Mouse (Mus musculus) heart, postnatal 10 days (tissue): ENCODE results near the gene Phf7. TPM values are rescaled to one million over a fixed set of nuclear protein-coding genes. Genes with fewer than 3 reads are reported as not detected.

ENCODE experiments used
- DNase-seq, 2 experiments: peaks; one replicate each; pipeline ENCODE4 v3.0.0; 2021
- intact Hi-C: fragments of 180-260 bp; cut with DNase I; formaldehyde crosslinking; loops from one replicate; pipeline ENCODE4 v1.15.1; 2025
- total RNA-seq, 2 experiments: library from RNA; stranded (reverse); gene quantifications; 2 replicates each; pipeline ENCODE4 v1.2.3; 2021

Gene Phf7
- total RNA-seq = 1 to 10 TPM; 5.2 to 6.0 TPM

- DNase-seq = peak; percentile 96 to 98
- intact Hi-C loops = loop anchor here (5.0 kb wide), 2 partner anchors 86 to 124 kb away; partner anchors contain the start of genes Capn7 and Smim4
These were observed at the start of gene Phf7, which contains the start of gene Bap1 for GRCm38 (mm10) chr14:31251084-31251604. Phf7 (minus strand) TSS chr14:31251317. Bap1 (plus strand) TSS chr14:31251450.

GRCm38 (mm10) chr14:31285728-31286127 is 34.6 kb upstream of the Phf7 start:
- DNase-seq = no peak
- intact Hi-C loops = no loop called here

- DNase-seq = peak; percentile 77 to 91
- intact Hi-C loops = loop anchor here (2.0 kb wide), 2 partner anchors 53 to 201 kb away; no protein-coding TSS in a partner anchor
These were observed 21.0 kb upstream of the Phf7 start for GRCm38 (mm10) chr14:31272164-31272563.

- intact Hi-C loops = no loop called here
- no peak for DNase-seq
These were observed 20.0 kb upstream of the Phf7 start for GRCm38 (mm10) chr14:31271121-31271520.

GRCm38 (mm10) chr14:31269456-31270100 is 18.5 kb upstream of the Phf7 start:
- intact Hi-C loops = no loop called here
- peak; percentile 14 to 38 for DNase-seq

GRCm38 (mm10) chr14:31268301-31269001 is 17.3 kb upstream of the Phf7 start:
- intact Hi-C loops = no loop called here
- no peak for DNase-seq

GRCm38 (mm10) chr14:31267649-31268048 is 16.5 kb upstream of the Phf7 start:
- intact Hi-C loops = no loop called here

GRCm38 (mm10) chr14:31260932-31261331 is 9.8 kb upstream of the Phf7 start:
- intact Hi-C loops = no loop called here
- no peak for DNase-seq

More at GRCm38 (mm10) chr14:31267649-31268048, 16.5 kb upstream of the Phf7 start:
- no peak for DNase-seq

- intact Hi-C loops = no loop called here
- no peak for DNase-seq
These were observed 9.3 kb upstream of the Phf7 start for GRCm38 (mm10) chr14:31260374-31260773.

- intact Hi-C loops = no loop called here
- DNase-seq = no peak
These were observed 7.4 kb upstream of the Phf7 start for GRCm38 (mm10) chr14:31258476-31259050.

GRCm38 (mm10) chr14:31252091-31252490 is 974 bp upstream of the Phf7 start:
- no peak for DNase-seq
- intact Hi-C loops = loop anchor here (5.0 kb wide), 2 partner anchors 85 to 125 kb away; partner anchors contain the start of genes Capn7 and Smim4

- DNase-seq = no peak
- intact Hi-C loops = loop anchor here (5.0 kb wide), 2 partner anchors 86 to 124 kb away; partner anchors contain the start of genes Capn7 and Smim4
These were observed 509 bp upstream of the Phf7 start for GRCm38 (mm10) chr14:31251626-31252025.

GRCm38 (mm10) chr14:31250222-31251083 is 664 bp downstream of the Phf7 start:
- no peak for DNase-seq
- intact Hi-C loops = loop anchor here (5.0 kb wide), 2 partner anchors 87 to 123 kb away; partner anchors contain the start of genes Capn7 and Smim4

- intact Hi-C loops = no loop called here
- DNase-seq = no peak
These were observed 2.7 kb downstream of the Phf7 start for GRCm38 (mm10) chr14:31248396-31248795.

- intact Hi-C loops = no loop called here
- no peak for DNase-seq
These were observed 5.2 kb downstream of the Phf7 start for GRCm38 (mm10) chr14:31245946-31246345.

GRCm38 (mm10) chr14:31244777-31245176 is 6.3 kb downstream of the Phf7 start:
- DNase-seq = no peak
- intact Hi-C loops = no loop called here

GRCm38 (mm10) chr14:31240528-31240927 is 10.6 kb downstream of the Phf7 start:
- DNase-seq = no peak
- intact Hi-C loops = no loop called here

GRCm38 (mm10) chr14:31237101-31237882 is 13.8 kb downstream of the Phf7 start:
- intact Hi-C loops = no loop called here
- peak; percentile 75 to 80 for DNase-seq

GRCm38 (mm10) chr14:31233996-31234591 is 17.0 kb downstream of the Phf7 start:
- intact Hi-C loops = loop anchor here (1.0 kb wide), 1 partner anchor 19 kb away; no protein-coding TSS in a partner anchor
- DNase-seq = peak; percentile 89 to 94
